Mouse (Mus musculus) embryonic facial prominence, embryonic 12.5 days (tissue): ENCODE data around the gene Gm44973. TPM values are rescaled to one million over a fixed set of nuclear protein-coding genes. Genes with fewer than 3 reads are reported as not detected.
"Not testable (repeated sequence)": the region's sequence is repeated elsewhere in the genome, so short reads cannot be mapped to it uniquely, and the experiment has no call there.

Experiments
- ATAC-seq: fragments of 200-750 bp; cut with Nextera tagmentation; 2 replicates; pipeline ENCODE4 v1.8.0; 2017; ENCODE audit not compliant: insufficient number of reproducible peaks, insufficient read depth, low FRiP score, low TSS enrichment
- H3K27ac ChIP-seq: fragments of 300-500 bp; sonication (generic); 2 replicates; pipeline ENCODE4 v1.5.1; 2016; ENCODE audit warnings: mild to moderate bottlenecking
- H3K27me3 ChIP-seq: fragments of 300-500 bp; sonication (generic); 2 replicates; pipeline ENCODE4 v1.6.1; 2016; ENCODE audit warnings: mild to moderate bottlenecking, moderate library complexity
- H3K36me3 ChIP-seq: fragments of 300-500 bp; sonication (generic); 2 replicates; pipeline ENCODE4 v1.6.1; 2016; ENCODE audit warnings: mild to moderate bottlenecking
- H3K4me1 ChIP-seq: fragments of 300-500 bp; sonication (generic); 2 replicates; pipeline ENCODE4 v1.6.1; 2016
- H3K4me2 ChIP-seq: fragments of 300-500 bp; sonication (generic); replicated peaks from 2 replicates; pipeline ENCODE4 v1.6.1; 2016; ENCODE audit warnings: mild to moderate bottlenecking, moderate library complexity
- H3K4me3 ChIP-seq: fragments of 300-500 bp; sonication (generic); 2 replicates; pipeline ENCODE4 v1.5.1; 2016; ENCODE audit warnings: mild to moderate bottlenecking
- H3K9ac ChIP-seq: fragments of 300-500 bp; sonication (generic); 2 replicates; pipeline ENCODE4 v1.6.1; 2016; ENCODE audit warnings: mild to moderate bottlenecking, moderate library complexity
- H3K9me3 ChIP-seq: fragments of 300-500 bp; sonication (generic); 2 replicates; pipeline ENCODE4 v1.6.1; 2016; ENCODE audit warnings: mild to moderate bottlenecking, moderate library complexity
- WGBS: fragments of 180-500 bp; shearing (Covaris S2); methylation state at CpG from one replicate; pipeline ENCODE4 v1.1.7; 2016; 5-methylcytosine and 5-hydroxymethylcytosine counted together
- polyA plus RNA-seq: library from polyadenylated mRNA; unstranded; fragments of >200 nt; fragmentation: Nextera tagmentation; extraction: Ambion mirVana; gene quantifications from 2 replicates; pipeline ENCODE4 v1.2.1, GENCODE M21; 2016

Gene Gm44973
- polyA plus RNA-seq, 1 experiment from 2014 or later: not detected

- Histone ChIP-seq H3K4me3 (peak within 1 kb of the TSS; percentile 74), H3K4me2 (peak within 1 kb of the TSS; percentile 71), H3K27me3 (peaks cover 24% of the 10 kb centered on the region), H3K4me1 (peaks cover 28% of the 10 kb centered on the region), H3K36me3 (peaks cover 32% of the 10 kb centered on the region), H3K9me3 (peaks cover 19% of the 10 kb centered on the region), H3K27ac (peak within 1 kb of the TSS; percentile 61), H3K9ac (peak within 1 kb of the TSS; percentile 85)
- 4% methylated on average over 17 of the region's 26 CpGs for WGBS
- ATAC-seq: peak; percentile 73
These were observed 19.0 kb upstream of the Gm44973 start, which contains the start of gene Zfp579 for GRCm38 (mm10) chr7:4996003-4996895. Zfp579 (minus strand) TSS chr7:4996158.

- no peak overlapping the region for H3K27ac ChIP-seq
- no peak for ATAC-seq
- H3K9me3 ChIP-seq: peaks cover 13% of the 10 kb centered on the region
- peak overlapping the region; percentile 85 for H3K9ac ChIP-seq
- peaks cover 24% of the 10 kb centered on the region for H3K27me3 ChIP-seq
- peaks cover 26% of the 10 kb centered on the region for H3K36me3 ChIP-seq
- peaks cover 28% of the 10 kb centered on the region for H3K4me1 ChIP-seq
- WGBS: 64% methylated on average over 8 of the region's 8 CpGs
- H3K4me2 ChIP-seq: peak overlapping the region; percentile 71
- peak overlapping the region; percentile 74 for H3K4me3 ChIP-seq
These were observed 18.4 kb upstream of the Gm44973 start for GRCm38 (mm10) chr7:4996934-4997333.

- peaks cover 11% of the 10 kb centered on the region for H3K4me1 ChIP-seq
- H3K9ac ChIP-seq: no peak overlapping the region
- H3K36me3 ChIP-seq: no peaks in the 10 kb centered on the region
- H3K27ac ChIP-seq: no peak overlapping the region
- H3K27me3 ChIP-seq: peaks cover 2% of the 10 kb centered on the region
- no peak overlapping the region for H3K4me2 ChIP-seq
- WGBS: 72% methylated on average over 2 of the region's 2 CpGs
- no peak for ATAC-seq
- H3K9me3 ChIP-seq: no peaks in the 10 kb centered on the region
- H3K4me3 ChIP-seq: no peak overlapping the region
These were observed 15.4 kb upstream of the Gm44973 start for GRCm38 (mm10) chr7:4999876-5000275.

DNA sequence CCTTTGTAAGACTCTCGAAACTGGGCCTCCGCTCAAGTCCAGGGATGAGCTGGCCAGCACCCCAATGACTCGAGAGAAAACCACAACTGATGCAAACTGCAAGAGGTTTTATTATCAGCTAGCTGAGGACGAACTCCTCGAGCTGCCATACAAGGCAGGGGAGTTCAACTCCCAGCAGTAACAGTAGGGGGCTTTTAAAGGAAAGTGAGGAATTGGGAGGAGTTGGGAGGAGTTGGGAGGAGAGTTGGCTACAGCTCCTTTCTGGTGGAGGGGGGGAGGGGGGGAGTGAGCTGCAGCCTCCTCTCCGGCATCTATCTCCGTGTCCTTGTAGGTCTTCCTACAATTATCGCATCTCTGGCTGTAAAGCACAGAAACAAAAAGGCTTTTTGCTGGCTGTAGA is 12.4 kb upstream of the Gm44973 start:
- ATAC-seq, H3K4me3 ChIP-seq, H3K27ac ChIP-seq, H3K4me1 ChIP-seq, H3K9me3 ChIP-seq, H3K4me2 ChIP-seq, H3K9ac ChIP-seq, H3K27me3 ChIP-seq: not testable (repeated sequence)
- 65% methylated on average over 8 of the region's 8 CpGs for WGBS
- peaks cover 18% of the 10 kb centered on the region for H3K36me3 ChIP-seq

DNA sequence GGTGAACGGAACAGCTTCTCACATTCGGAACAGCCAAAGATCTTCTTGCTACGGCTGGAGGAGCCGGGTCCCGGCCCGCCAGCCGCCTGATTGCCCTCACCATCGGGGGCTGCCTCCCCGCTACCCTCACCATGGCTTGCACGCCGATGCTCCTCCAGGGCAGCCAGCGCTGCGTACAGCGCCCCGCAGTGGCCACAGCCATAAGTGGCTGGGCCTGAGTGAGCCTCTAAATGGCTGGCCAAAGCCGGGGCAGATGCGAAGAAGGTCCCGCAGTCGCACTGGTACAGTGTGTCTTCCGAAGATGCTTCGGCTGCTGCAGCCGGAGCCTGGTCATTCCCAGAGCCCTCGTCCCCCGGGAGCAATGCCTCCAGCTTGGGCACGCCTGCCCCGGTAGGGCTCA is 7.1 kb upstream of the Gm44973 start:
- H3K27me3 ChIP-seq: no peaks in the 10 kb centered on the region
- H3K4me1 ChIP-seq: peaks cover 2% of the 10 kb centered on the region; the same call in 1 of the 2 replicates
- no peak overlapping the region for H3K9ac ChIP-seq
- 96% methylated on average over 26 of the region's 26 CpGs for WGBS
- ATAC-seq: no peak
- no peaks in the 10 kb centered on the region for H3K9me3 ChIP-seq
- H3K27ac ChIP-seq: no peak overlapping the region
- H3K4me3 ChIP-seq: no peak overlapping the region
- no peak overlapping the region for H3K4me2 ChIP-seq
- H3K36me3 ChIP-seq: peaks cover 70% of the 10 kb centered on the region

- Histone ChIP-seq H3K4me2 (peak overlapping the region; percentile 59), H3K4me1 (peaks cover 11% of the 10 kb centered on the region; the same call in 1 of the 2 replicates), H3K27ac (no peak overlapping the region), H3K9ac (no peak overlapping the region), H3K4me3 (0 out of 2 replicates have a peak overlapping the region, but pooled peaks have one; percentile 66), H3K36me3 (peaks cover 52% of the 10 kb centered on the region), H3K9me3 (no peaks in the 10 kb centered on the region), H3K27me3 (no peaks in the 10 kb centered on the region)
- 92% methylated on average over 27 of the region's 27 CpGs for WGBS
- no peak for ATAC-seq
These were observed 2.4 kb upstream of the Gm44973 start for GRCm38 (mm10) chr7:5012681-5013513.

DNA sequence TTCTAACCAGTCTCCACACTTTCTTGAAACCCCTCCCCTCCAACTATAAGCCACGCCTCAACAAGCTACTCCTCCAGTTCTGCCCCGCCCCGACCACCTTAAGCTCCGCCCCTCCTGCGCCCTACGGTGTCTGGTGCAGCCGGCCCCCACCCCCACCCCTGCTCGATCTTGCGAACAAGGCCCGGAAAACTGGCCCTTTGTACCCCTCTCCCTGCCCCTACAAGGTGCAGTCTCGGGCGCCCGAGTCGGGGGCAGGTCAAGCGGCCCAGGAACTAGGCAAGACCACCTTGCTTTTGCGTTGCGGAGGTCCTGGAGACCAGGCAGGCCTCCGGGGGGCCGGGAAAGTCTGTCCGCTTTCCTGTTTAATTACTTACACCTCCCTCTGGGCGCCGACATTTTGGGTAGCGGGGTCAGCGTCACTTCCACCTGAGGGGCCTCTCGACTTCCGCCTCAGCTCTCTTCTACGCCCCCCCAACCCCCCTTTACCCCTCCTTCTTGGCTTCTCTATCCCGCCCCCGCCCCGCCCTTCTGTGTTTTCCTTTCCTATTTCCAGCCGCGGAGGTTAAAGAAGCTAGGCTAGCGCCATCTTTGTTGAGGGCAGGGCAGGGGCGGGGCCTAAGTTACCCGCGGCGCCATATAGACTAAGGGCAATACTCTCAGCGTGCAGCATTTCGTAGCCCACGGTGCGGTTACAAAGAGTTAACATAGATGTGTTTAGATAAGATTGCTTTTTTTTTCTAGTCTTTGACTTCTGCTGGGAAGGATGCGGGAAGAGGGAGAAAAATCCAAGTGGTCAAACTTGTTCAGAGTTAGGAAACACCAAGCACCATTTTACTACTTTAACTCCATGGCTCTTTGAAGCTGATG is 812 bp upstream of the Gm44973 start, which contains the start of the genes Zfp524 and Fiz1:
Zfp524 (plus strand) TSS at position 165 of the 867 bp plus-strand sequence.
Fiz1 (minus strand) TSS at position 447 of the 867 bp plus-strand sequence.
- WGBS: under 1% methylated on average over 41 of the region's 42 CpGs
- Histone ChIP-seq H3K4me2 (peak within 1 kb of the TSS; percentile 59), H3K4me1 (peaks cover 11% of the 10 kb centered on the region; the same call in 1 of the 2 replicates), H3K36me3 (peaks cover 36% of the 10 kb centered on the region), H3K27me3 (no peaks in the 10 kb centered on the region), H3K9ac (peak within 1 kb of the TSS; percentile 82), H3K4me3 (peak within 1 kb of the TSS; percentile 66), H3K9me3 (no peaks in the 10 kb centered on the region), H3K27ac (peak within 1 kb of the TSS; percentile 98)
- peak; percentile 79 for ATAC-seq

- Histone ChIP-seq H3K4me2 (peak overlapping the region; percentile 59), H3K4me3 (peak overlapping the region; percentile 66), H3K9me3 (no peaks in the 10 kb centered on the region), H3K27me3 (no peaks in the 10 kb centered on the region), H3K36me3 (peaks cover 20% of the 10 kb centered on the region), H3K27ac (peak overlapping the region; percentile 98), H3K9ac (peak overlapping the region; percentile 62), H3K4me1 (peaks cover 11% of the 10 kb centered on the region)
- no peak for ATAC-seq
- 64% methylated on average over 3 of the region's 3 CpGs for WGBS
These were observed 761 bp downstream of the Gm44973 start for GRCm38 (mm10) chr7:5016057-5016456.

GRCm38 (mm10) chr7:5016920-5017319 is 1.6 kb downstream of the Gm44973 start:
- H3K4me3 ChIP-seq: no peak overlapping the region
- ATAC-seq: no peak
- peaks cover 14% of the 10 kb centered on the region for H3K36me3 ChIP-seq
- no peaks in the 10 kb centered on the region for H3K9me3 ChIP-seq
- no peak overlapping the region for H3K9ac ChIP-seq
- H3K4me2 ChIP-seq: no peak overlapping the region
- WGBS: 95% methylated on average over 2 of the region's 2 CpGs
- H3K27ac ChIP-seq: no peak overlapping the region
- H3K4me1 ChIP-seq: peaks cover 16% of the 10 kb centered on the region
- H3K27me3 ChIP-seq: no peaks in the 10 kb centered on the region

GRCm38 (mm10) chr7:5017352-5017751 is 2.1 kb downstream of the Gm44973 start:
- Histone ChIP-seq H3K9ac (no peak overlapping the region), H3K4me2 (no peak overlapping the region), H3K27ac (no peak overlapping the region), H3K4me3 (no peak overlapping the region), H3K27me3 (no peaks in the 10 kb centered on the region), H3K9me3 (no peaks in the 10 kb centered on the region), H3K4me1 (peaks cover 16% of the 10 kb centered on the region), H3K36me3 (peaks cover 15% of the 10 kb centered on the region)
- no peak for ATAC-seq
- 91% methylated on average over 16 of the region's 16 CpGs for WGBS

DNA sequence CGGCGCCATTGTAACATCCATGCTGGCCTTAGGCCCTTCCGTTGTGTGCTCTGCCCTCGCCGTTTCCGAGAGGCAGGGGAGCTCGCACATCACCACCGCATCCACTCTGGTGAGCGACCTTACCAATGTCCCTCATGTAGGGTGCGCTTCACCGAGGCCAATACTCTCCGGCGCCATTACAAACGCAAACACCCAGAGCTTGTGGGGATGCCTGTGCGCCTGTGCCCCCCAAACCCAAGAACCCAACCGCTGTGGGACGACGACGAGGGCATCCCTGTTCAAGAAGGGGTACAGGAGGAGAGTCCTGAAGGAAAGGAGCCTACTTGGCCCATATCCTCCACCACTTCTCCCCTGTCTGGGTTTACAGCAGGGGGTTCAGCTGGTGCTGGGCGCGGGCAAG is 2.6 kb downstream of the Gm44973 start:
- Histone ChIP-seq H3K9ac (no peak overlapping the region), H3K9me3 (no peaks in the 10 kb centered on the region), H3K27ac (no peak overlapping the region), H3K27me3 (no peaks in the 10 kb centered on the region), H3K4me2 (no peak overlapping the region), H3K4me1 (peaks cover 16% of the 10 kb centered on the region), H3K4me3 (no peak overlapping the region), H3K36me3 (peaks cover 14% of the 10 kb centered on the region)
- WGBS: 95% methylated on average over 21 of the region's 21 CpGs
- ATAC-seq: no peak
